Mouse (Mus musculus) hindbrain, postnatal 0 days (tissue): ENCODE measurements at regions not wholly inside any gene's neighbourhood (a gene's known extent, or its start where the extent isn't known, plus 50 kb on each side); places are given as distances from the start of the nearest gene placed in this dataset.

Experiments used
- ATAC-seq: fragments of 200-750 bp; cut with Nextera tagmentation; 2 replicates; pipeline ENCODE4 v1.8.0; 2017; ENCODE audit warnings: mild to moderate bottlenecking, moderate TSS enrichment, moderate library complexity
- DNase-seq: peaks from one replicate; pipeline ENCODE4 v3.0.0-alpha.2; 2015; ENCODE audit warnings: low spot score
- H3K27ac ChIP-seq: fragments of 300-500 bp; sonication (generic); 2 replicates; pipeline ENCODE4 v1.5.1; 2014; ENCODE audit warnings: mild to moderate bottlenecking
- H3K27me3 ChIP-seq: fragments of 300-500 bp; sonication (generic); 2 replicates; pipeline ENCODE4 v1.6.1; 2014; ENCODE audit warnings: low read length, mixed read lengths; ENCODE audit not compliant: insufficient read depth
- H3K36me3 ChIP-seq: fragments of 300-500 bp; sonication (generic); 2 replicates; pipeline ENCODE4 v1.6.1; 2014; ENCODE audit warnings: low read length, mixed read lengths; ENCODE audit not compliant: insufficient read depth
- H3K4me1 ChIP-seq: fragments of 300-500 bp; sonication (generic); 2 replicates; pipeline ENCODE4 v1.6.1; 2014; ENCODE audit warnings: antibody characterized with exemption, low read length, mixed read lengths; ENCODE audit not compliant: insufficient read depth
- H3K4me2 ChIP-seq: fragments of 300-500 bp; sonication (generic); 2 replicates; pipeline ENCODE4 v1.6.1; 2014; ENCODE audit warnings: low read depth, mild to moderate bottlenecking, low read length, moderate library complexity, mixed read lengths
- H3K4me3 ChIP-seq: fragments of 300-500 bp; sonication (generic); 2 replicates; pipeline ENCODE4 v1.5.1; 2014; ENCODE audit warnings: low read length
- H3K9ac ChIP-seq: fragments of 300-500 bp; sonication (generic); replicated peaks from 2 replicates; pipeline ENCODE4 v1.6.1; 2014; ENCODE audit warnings: mild to moderate bottlenecking, low read length, moderate library complexity, mixed read lengths
- H3K9me3 ChIP-seq: fragments of 300-500 bp; sonication (generic); 2 replicates; pipeline ENCODE4 v1.6.1; 2016; ENCODE audit warnings: low read length, mixed read lengths
- CTCF ChIP-seq: IDR thresholded peaks from 2 replicates; pipeline ENCODE4 v1.5.1; 2016; ENCODE audit warnings: antibody characterized with exemption, control low read depth, low read depth
- WGBS: fragments of 180-500 bp; shearing (Covaris S2); extraction: QIAGEN DNeasy Blood & Tissue Kit; methylation state at CpG from one replicate; pipeline ENCODE4 v1.1.7; 2014; 5-methylcytosine and 5-hydroxymethylcytosine counted together

DNA sequence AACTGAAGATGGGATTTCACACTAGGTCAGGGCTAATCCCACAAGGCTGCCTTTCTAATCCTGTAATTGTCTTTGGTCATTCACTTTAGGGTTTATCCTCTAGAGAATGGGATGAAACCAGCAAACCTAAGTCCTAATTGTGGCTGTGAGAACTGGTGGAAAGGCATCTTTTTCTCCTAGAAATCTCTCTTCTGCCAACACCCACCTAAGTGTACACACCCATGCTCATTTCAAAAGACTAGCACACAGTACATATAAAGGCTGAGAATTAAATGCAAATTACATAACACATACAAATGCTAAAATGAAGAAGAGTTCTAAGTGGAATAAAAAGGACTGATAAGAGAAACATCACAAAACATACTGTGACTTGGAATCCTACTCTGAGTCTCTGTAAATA, 579.5 kb downstream of the Eepd1 start:
- H3K4me2 ChIP-seq, result no peak overlapping the region
- H3K27me3 ChIP-seq, result no peaks in the 10 kb centered on the region
- no peak for TF ChIP-seq CTCF
- H3K27ac ChIP-seq, result no peak overlapping the region
- H3K9me3 ChIP-seq, result no peaks in the 10 kb centered on the region
- no peaks in the 10 kb centered on the region for H3K36me3 ChIP-seq
- no peak overlapping the region for H3K9ac ChIP-seq
- DNase-seq (no peak), ATAC-seq (no peak)
- H3K4me1 ChIP-seq, result no peaks in the 10 kb centered on the region
- H3K4me3 ChIP-seq, result no peak overlapping the region

- no peaks in the 10 kb centered on the region for H3K27me3 ChIP-seq
- DNase-seq (peak; percentile 54), ATAC-seq (peak; percentile 62)
- H3K4me1 ChIP-seq, result no peaks in the 10 kb centered on the region
- no peak overlapping the region for H3K9ac ChIP-seq
- no peak overlapping the region for H3K4me2 ChIP-seq
- no peaks in the 10 kb centered on the region for H3K36me3 ChIP-seq
- no peaks in the 10 kb centered on the region for H3K9me3 ChIP-seq
- no peak for TF ChIP-seq CTCF
- no peak overlapping the region for H3K4me3 ChIP-seq
- 56% methylated on average over 2 of the region's 2 CpGs for WGBS
- no peak overlapping the region for H3K27ac ChIP-seq
These were observed 595.7 kb downstream of the Eepd1 start for GRCm38 (mm10) chr9:26077057-26077456.

DNA sequence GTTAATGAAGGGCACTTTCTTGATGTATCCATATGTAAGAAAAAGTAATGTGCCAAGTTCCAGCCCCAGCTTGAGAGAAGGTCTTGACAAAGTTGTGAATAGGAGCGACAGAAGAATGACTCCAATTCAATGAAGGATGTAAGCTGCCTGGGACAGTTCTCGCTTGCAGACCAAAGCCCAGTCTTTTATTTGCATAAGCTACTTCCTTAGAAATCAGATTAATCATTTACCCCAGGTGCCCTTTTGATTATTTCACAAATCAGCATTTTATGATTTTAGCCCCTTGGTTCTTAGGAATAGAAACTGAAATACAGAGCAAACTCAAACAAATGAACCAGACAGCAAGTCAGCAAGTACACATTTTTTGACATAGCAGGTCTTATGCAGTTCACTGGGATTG, 605.2 kb downstream of the Eepd1 start:
- 66% methylated on average over 2 of the region's 2 CpGs for WGBS
- Histone ChIP-seq H3K36me3 (no peaks in the 10 kb centered on the region), H3K4me2 (no peak overlapping the region), H3K27ac (no peak overlapping the region), H3K9me3 (no peaks in the 10 kb centered on the region), H3K4me3 (no peak overlapping the region), H3K9ac (no peak overlapping the region), H3K27me3 (no peaks in the 10 kb centered on the region), H3K4me1 (no peaks in the 10 kb centered on the region)
- no peak for TF ChIP-seq CTCF
- ATAC-seq (no peak), DNase-seq (no peak)

DNA sequence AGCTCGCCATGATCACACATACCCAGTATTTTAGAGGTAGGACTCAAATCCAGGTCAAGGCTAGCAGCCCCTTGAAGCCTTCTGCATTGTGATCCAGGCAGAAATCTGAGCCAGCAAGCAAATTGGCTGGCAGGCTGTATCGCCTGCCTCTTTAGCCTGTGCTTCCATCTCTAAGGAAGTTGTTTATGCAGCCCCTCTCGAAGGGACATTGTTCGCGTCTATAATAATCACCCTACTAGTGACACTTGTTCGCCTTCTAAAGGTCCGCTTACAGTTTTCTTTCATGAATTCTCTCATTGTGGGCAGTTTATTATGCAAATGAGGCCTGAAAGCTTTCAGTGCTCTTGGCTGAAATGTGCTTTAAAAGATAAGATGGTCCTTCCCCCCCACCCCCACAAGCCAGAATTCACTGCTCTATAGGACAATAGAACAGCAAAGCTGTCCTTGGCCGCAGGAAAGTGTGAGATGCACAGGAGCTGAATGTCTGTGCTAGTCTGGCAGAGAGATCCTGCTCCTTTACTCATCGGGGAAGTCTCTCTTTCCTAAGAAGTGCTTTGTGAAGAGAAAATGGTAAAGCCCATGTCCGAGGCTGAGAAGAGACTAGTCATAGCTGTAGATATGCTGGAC, 610.8 kb downstream of the Eepd1 start:
- Histone ChIP-seq H3K4me3 (no peak overlapping the region), H3K27me3 (no peaks in the 10 kb centered on the region), H3K27ac (no peak overlapping the region), H3K9ac (no peak overlapping the region), H3K4me2 (peak overlapping the region; percentile 21; the same call in 1 of the 2 replicates), H3K9me3 (no peaks in the 10 kb centered on the region), H3K4me1 (no peaks in the 10 kb centered on the region), H3K36me3 (no peaks in the 10 kb centered on the region)
- 47% methylated on average over 10 of the region's 10 CpGs for WGBS
- DNase-seq (peak; percentile 1), ATAC-seq (no peak)
- TF ChIP-seq CTCF, result no peak

- no peaks in the 10 kb centered on the region for H3K36me3 ChIP-seq
- no peak for TF ChIP-seq CTCF
- H3K27me3 ChIP-seq, result no peaks in the 10 kb centered on the region
- H3K9ac ChIP-seq, result no peak overlapping the region
- DNase-seq (peak; percentile 12), ATAC-seq (no peak)
- no peak overlapping the region for H3K4me3 ChIP-seq
- H3K4me1 ChIP-seq, result no peaks in the 10 kb centered on the region
- 52% methylated on average over 4 of the region's 4 CpGs for WGBS
- H3K4me2 ChIP-seq, result no peak overlapping the region
- H3K27ac ChIP-seq, result no peak overlapping the region
- H3K9me3 ChIP-seq, result no peaks in the 10 kb centered on the region
These were observed 622.8 kb downstream of the Eepd1 start for GRCm38 (mm10) chr9:26104136-26104535.

DNA sequence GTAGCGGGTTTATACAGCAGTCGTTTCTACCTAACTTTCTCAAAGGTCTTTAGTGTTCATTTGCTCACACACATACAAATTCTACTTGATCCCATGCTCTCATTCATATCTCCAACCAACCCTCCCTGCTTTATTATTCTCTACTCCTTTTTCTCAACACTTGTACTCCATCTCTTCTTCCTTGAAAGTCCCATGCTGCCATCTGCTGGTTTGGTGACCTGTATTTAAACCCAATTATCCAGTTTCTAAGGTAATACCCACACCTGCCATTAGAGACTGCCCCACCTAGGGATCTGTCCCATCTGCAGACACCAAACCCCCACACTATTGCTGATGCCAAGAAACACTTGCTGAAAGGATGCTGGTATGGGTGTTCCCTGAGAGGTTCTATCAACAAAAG, 611.5 kb upstream of the B3gat1 start:
- ATAC-seq (no peak), DNase-seq (peak; percentile 23)
- H3K4me2 ChIP-seq, result no peak overlapping the region

DNA sequence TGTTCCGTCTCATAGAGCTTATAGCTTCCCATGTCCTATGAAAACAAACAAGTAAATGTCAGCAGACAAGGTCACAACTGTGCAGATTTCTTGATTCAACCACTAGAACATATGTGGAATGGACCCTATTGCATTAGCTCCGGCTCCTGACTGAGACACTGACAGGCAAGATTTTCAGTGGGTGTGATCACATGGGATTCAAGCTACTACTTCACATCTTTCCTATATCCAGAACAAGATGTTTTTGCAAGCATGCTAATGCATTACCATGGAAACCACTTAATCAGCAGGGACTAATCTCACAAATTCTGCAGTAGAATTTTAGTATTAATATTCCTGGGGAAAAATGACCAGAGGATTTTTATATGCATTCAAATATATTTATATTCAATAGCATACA, 598.9 kb upstream of the B3gat1 start:
- Histone ChIP-seq H3K4me2 (no peak overlapping the region), H3K4me3 (no peak overlapping the region), H3K27me3 (no peaks in the 10 kb centered on the region), H3K9ac (no peak overlapping the region), H3K27ac (no peak overlapping the region), H3K4me1 (no peaks in the 10 kb centered on the region), H3K9me3 (no peaks in the 10 kb centered on the region), H3K36me3 (no peaks in the 10 kb centered on the region)
- ATAC-seq, result no peak
- peak; percentile 31 for DNase-seq
- 54% methylated on average over 2 of the region's 2 CpGs for WGBS
- TF ChIP-seq CTCF, result no peak

More for the DNA sequence above, 611.5 kb upstream of the B3gat1 start:
- Histone ChIP-seq H3K27me3 (no peaks in the 10 kb centered on the region), H3K27ac (no peak overlapping the region), H3K36me3 (no peaks in the 10 kb centered on the region), H3K9ac (no peak overlapping the region), H3K9me3 (no peaks in the 10 kb centered on the region), H3K4me1 (no peaks in the 10 kb centered on the region), H3K4me3 (no peak overlapping the region)
- WGBS, result 85% methylated on average over 2 of the region's 2 CpGs
- TF ChIP-seq CTCF, result peak; percentile 37
